Mouse (Mus musculus) spleen, postnatal 14 days (tissue): ENCODE results near the gene Tmem191c.

Experiments
- DNase-seq, 2 experiments: peaks; one replicate each; pipeline ENCODE4 v3.0.0; 2021 to 2022; ENCODE audit warnings: low spot score in 2 of 2

The Tmem191c gene

DNA sequence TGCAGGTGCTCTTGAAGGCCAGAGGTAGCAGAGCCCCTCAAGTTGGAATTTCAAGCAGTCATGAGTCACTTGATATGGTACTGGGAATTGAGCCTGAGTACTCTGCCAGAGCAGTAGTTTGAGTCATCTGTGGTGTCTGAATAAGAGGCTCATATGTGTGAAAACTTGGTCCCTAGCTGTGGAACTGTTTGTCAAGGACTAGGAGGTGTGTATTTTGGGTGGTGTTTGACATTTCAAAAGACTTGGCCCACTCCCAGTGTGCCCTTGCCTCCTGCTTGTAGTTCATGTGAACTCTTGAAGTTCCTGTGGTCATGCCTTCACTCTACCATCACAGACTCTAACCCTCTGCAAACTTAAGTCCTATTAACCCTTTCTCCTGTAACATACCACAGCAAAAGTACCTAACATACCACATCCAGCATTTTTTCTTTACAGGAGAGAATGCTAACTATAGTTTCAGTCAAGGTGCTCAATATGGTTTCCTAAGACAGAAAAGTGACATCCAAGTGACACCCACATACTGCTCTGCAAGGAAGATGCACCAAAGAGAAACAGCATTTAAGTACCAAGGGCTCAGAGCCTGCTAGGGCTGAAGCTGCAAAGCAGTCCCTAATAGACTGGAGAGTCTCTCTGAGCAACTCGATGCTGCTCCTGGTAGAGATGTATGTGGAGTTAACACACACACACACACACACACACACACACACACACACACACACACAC, 54.1 kb downstream of the Tmem191c start:
- DNase-seq: no peak

GRCm38 (mm10) chr16:17331116-17331515, 55.2 kb downstream of the Tmem191c start, which contains the start of gene Serpind1:
Serpind1 (plus strand) TSS chr16:17331371.
- DNase-seq: no peak

DNA sequence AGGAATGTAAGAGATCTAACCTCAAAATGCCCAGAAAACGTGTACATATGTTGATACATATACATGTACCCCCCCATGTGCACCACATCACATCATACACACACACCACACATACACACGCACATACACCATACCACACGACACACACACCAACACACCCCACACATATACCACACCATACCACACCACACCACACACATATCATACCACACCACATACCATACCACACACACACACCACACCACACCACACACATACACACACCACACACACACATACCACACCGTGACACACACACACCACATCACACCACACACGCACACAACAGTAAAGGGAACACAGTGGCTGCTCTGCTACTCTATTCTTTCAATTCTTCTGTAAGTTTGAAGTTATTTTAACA, 56.0 kb downstream of the Tmem191c start:
- DNase-seq: no peak
